Mouse (Mus musculus): ENCODE measurements around the gene Eef1e1.
"Not testable (repeated sequence)": the region's sequence is repeated elsewhere in the genome, so short reads cannot be mapped to it uniquely, and the experiment has no call there.

The Eef1e1 gene

GRCm38 (mm10) chr13:38658528-38659280 lies at the start of gene Eef1e1:
Eef1e1 (minus strand) TSS chr13:38659058.
- DNase-seq (ENCODE audit: low read depth), result peak; percentile 87

DNA sequence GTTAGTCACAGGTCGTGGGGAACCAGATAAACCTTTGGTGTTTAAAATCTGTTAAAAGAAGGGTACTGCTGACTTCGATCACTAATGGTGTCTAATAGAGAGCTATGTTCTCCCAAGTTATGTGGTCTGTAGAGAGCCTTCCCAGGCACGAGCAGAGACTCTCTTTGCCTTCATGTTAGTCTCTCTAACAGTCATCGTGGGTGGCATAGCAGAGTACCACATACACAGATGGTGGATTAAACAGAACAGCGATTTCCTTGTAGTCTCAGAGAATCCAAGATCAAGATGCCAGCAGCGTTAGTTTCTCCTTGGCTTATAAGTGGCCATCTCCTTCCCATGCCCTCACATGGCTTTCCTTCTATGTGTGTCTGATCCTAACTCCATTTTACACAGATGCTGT lies 32.0 kb upstream of the Eef1e1 start:
- DNase-seq (ENCODE audit: low read depth), result no peak

GRCm38 (mm10) chr13:38690028-38690427 lies 31.2 kb upstream of the Eef1e1 start:
- DNase-seq (ENCODE audit: low read depth), result no peak

- no peak for DNase-seq (ENCODE audit: low read depth)
Measured at GRCm38 (mm10) chr13:38688761-38689160, 29.9 kb upstream of the Eef1e1 start.

GRCm38 (mm10) chr13:38672336-38672735 lies 13.5 kb upstream of the Eef1e1 start:
- no peak for DNase-seq (ENCODE audit: low read depth)

GRCm38 (mm10) chr13:38671451-38671850 lies 12.6 kb upstream of the Eef1e1 start:
- not testable (repeated sequence) for DNase-seq (ENCODE audit: low read depth)

GRCm38 (mm10) chr13:38670051-38670450 lies 11.2 kb upstream of the Eef1e1 start:
- DNase-seq (ENCODE audit: low read depth), result no peak

DNA sequence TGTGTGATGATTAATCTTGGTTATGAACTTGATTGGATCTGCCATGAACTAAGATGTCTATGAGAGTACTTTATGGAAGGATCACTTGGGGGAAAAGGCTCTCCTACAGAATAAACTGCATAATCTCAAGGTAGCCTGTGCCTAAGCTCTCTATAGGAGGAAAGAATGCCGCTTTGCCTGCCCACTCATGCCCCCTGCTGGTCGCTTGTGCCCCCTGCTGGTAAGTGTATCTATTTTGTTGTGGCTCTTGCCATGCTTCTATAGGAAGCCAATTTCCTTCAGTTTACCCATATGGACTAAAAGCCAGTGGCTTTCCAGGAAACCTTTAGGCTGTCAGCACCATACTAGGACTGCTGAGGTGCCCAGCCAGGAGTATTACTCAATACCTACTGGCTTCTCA lies 9.7 kb upstream of the Eef1e1 start:
- peak; percentile 33 for DNase-seq (ENCODE audit: low read depth)

DNA sequence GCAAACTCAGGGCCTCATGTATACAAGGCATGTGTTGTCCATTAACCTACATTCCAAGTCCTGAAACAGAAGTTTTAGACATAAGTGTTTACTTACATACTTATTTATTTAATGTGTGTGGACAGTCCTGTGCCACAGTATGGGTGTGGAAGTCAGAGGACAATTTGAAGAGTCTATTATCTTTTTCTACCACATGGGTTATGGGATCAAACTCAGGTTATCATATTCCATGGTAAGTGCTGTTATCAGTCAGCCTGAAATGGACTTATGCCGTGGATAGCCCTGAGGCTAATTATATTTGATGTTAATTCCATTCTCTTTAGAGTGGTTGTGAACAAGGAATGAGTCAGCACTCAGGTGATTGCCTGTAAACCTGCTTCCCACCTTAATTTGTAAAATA lies 5.9 kb upstream of the Eef1e1 start:
- DNase-seq (ENCODE audit: low read depth), result no peak

DNA sequence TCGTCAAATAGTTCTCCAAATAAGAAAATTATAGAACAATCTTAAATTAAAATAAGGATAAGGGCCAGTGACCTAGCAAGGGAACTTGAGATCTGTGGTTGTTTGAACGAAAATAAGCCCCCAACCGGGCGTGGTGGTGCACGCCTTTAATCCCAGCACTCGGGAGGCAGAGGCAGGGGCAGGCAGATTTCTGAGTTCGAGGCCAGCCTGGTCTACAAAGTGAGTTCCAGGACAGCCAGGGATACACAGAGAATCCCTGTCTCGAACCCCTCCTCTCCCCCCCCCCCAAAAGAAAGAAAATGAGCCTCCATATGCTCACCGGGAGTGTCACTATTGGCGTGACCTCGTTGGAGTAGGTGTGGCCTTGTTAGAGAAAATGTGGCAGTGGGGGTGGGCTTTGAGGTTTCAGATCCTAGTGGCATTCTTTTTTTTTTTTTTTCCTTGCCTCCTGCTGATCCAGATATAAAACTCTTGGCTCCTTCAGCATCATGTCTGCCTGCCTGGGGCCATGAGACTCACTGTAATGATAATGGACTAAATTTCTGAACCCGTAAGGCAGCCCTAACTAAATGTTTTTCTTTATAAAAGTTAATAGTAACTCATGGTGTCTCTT lies 772 bp upstream of the Eef1e1 start:
- no peak for DNase-seq (ENCODE audit: low read depth)

DNA sequence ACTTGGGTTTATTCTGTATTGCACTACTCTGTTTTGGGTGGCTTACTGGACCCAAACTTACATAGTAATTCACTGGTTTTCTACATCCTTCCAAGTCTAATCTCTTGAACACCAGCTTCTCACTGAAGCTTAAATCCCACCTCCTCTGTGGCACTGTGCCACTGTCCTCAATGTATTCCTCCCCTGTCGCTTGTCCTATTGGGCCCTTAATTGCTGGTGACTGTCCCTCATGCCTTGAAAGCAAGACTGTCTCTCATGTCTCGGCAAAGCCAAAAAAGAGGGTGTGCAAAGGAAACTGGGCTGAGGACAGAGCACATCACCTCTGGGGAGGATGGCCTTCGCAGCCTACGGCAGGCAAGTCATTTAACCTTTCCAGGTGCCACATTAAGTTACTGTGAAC lies 993 bp downstream of the Eef1e1 start:
- DNase-seq (ENCODE audit: low read depth), result no peak

GRCm38 (mm10) chr13:38650292-38650691 lies 8.6 kb downstream of the Eef1e1 start:
- DNase-seq (ENCODE audit: low read depth), result no peak

- DNase-seq (ENCODE audit: low read depth), result no peak
Measured at GRCm38 (mm10) chr13:38649069-38649468, 9.8 kb downstream of the Eef1e1 start.

GRCm38 (mm10) chr13:38641414-38641813 lies 17.4 kb downstream of the Eef1e1 start:
- DNase-seq (ENCODE audit: low read depth), result no peak

- DNase-seq (ENCODE audit: low read depth), result no peak
Measured at GRCm38 (mm10) chr13:38640961-38641360, 17.9 kb downstream of the Eef1e1 start.

DNA sequence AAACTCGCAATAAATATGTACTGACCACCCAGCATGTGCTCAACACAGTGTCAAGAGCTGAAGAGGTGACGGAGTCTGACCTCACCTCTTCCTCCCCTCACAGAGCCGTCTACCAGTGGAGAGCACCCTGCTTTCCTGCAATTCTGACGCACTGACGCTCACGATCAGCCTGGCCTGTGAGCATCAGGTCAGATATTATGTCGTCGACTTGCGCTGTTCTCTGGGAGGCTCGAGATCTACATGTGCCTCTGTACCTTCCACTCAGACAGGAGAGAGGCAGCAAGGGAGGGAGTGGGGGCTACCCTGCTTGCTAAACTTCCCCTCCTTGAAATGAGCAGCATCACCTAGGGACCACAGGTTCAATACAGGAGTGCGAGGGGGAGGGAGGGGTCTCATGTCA lies 20.2 kb downstream of the Eef1e1 start:
- no peak for DNase-seq (ENCODE audit: low read depth)

GRCm38 (mm10) chr13:38634800-38635269 lies 24.0 kb downstream of the Eef1e1 start, which contains the start of gene Bloc1s5:
Bloc1s5 (minus strand) TSS chr13:38635109.
- DNase-seq (ENCODE audit: low read depth), result peak; percentile 98

GRCm38 (mm10) chr13:38634256-38634799 lies 24.5 kb downstream of the Eef1e1 start:
- no peak for DNase-seq (ENCODE audit: low read depth)

GRCm38 (mm10) chr13:38633287-38634000 lies 25.4 kb downstream of the Eef1e1 start:
- no peak for DNase-seq (ENCODE audit: low read depth)

DNA sequence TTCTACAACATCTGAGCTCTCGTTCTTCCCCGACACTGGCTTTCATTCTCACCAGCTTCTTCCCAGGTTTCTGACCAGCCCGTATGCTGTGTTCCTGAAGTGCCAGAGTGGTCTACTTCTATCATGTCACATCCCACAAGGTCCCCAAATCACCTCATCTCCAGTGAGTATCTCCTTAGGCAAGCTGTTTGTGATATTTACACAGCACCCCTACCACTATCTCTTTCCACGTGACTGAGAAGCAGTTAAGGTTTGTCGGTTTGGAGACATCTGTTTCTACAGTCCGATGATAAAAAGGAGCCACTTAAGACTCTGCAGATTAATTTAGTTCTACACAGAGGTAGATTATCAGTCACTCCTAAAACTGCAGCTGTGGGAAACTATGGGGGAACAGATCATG lies 26.3 kb downstream of the Eef1e1 start:
- no peak for DNase-seq (ENCODE audit: low read depth)

GRCm38 (mm10) chr13:38626229-38626525 lies 32.7 kb downstream of the Eef1e1 start:
- no peak for DNase-seq (ENCODE audit: low read depth)

- no peak for DNase-seq (ENCODE audit: low read depth)
Measured at GRCm38 (mm10) chr13:38625492-38626228, 33.2 kb downstream of the Eef1e1 start.
